32 mouse cellular contexts compared by ENCODE assay signal in the genomic region with DNA sequence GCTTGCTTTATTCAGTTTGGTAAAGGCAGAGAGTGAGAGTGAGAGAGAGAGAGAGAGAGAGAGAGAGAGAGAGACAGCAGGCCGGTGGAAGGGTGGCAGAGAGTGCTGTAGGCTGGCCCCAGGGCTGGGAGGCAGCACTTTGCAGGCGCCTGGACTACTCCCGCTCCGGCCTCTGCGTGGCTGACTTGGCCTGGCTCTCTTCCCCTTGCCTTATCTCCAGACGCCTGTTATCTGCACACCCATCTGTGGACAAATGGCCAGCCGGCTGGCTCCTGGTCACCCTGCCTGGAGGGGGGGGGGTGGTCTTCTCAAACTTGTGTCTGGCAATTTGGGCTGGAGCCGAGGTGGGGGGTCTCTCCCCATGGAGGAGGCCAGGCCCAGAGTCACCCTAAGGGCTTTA. TPM values are rescaled to one million over a fixed set of nuclear protein-coding genes. Genes with fewer than 3 reads are reported as not detected.
DNase-seq lines count a peak whose midpoint lies in the region; ATAC-seq lines count a peak whose summit lies in the region.
"Had no signal": no experiment of that assay in that cellular context is flagged by ENCODE, and none has a peak within 500 bp of the region (broad histone marks: within the 10 kb centered on the region; RNA-seq: fewer than 3 reads in every experiment).

No protein-coding gene starts in this region.

- 52% methylated on average over 2 of the region's 8 CpGs for WGBS in embryonic facial prominence, embryonic 14.5 days
- WGBS in embryonic facial prominence, embryonic 10.5 days: 41% methylated on average over 8 of the region's 8 CpGs
- WGBS in heart, embryonic 13.5 days: 20% methylated on average over 8 of the region's 8 CpGs

- H3K4me1 ChIP-seq in embryonic facial prominence, embryonic 14.5 days (ENCODE audit: control insufficient read depth, insufficient read depth, low read length): no peaks in the 10 kb centered on the region
- H3K4me1 ChIP-seq in embryonic facial prominence, embryonic 10.5 days: peaks cover 25% of the 10 kb centered on the region
- H3K4me1 ChIP-seq in heart, embryonic 13.5 days: peaks cover 28% of the 10 kb centered on the region
- H3K4me1 ChIP-seq: hindbrain, embryonic 15.5 days; limb, embryonic 15.5 days; liver, embryonic 13.5 days; midbrain, embryonic 15.5 days; neural tube, embryonic 15.5 days had no signal

- no peaks in the 10 kb centered on the region for H3K36me3 ChIP-seq in embryonic facial prominence, embryonic 14.5 days (ENCODE audit: control insufficient read depth, insufficient read depth, low read length)
- no peaks in the 10 kb centered on the region for H3K36me3 ChIP-seq in embryonic facial prominence, embryonic 10.5 days (replicated peaks)
- no peaks in the 10 kb centered on the region for H3K36me3 ChIP-seq in heart, embryonic 13.5 days
- H3K36me3 ChIP-seq: G1E; hindbrain, embryonic 10.5 days; hindbrain, embryonic 15.5 days; limb, embryonic 15.5 days; liver, embryonic 13.5 days; midbrain, embryonic 10.5 days; midbrain, embryonic 15.5 days; neural tube, embryonic 15.5 days; stomach, embryonic 15.5 days had no signal

- peak; percentile 44; the same call in 1 of the 2 replicates for ATAC-seq in embryonic facial prominence, embryonic 14.5 days (ENCODE audit: low read depth)
- no peak for ATAC-seq in heart, embryonic 13.5 days (ENCODE audit: extremely low read depth, insufficient number of reproducible peaks, low FRiP score, low TSS enrichment)
- ATAC-seq in CD4-positive, CD25-positive, alpha-beta regulatory T cell, adult 4 months: no peak
- ATAC-seq: forebrain, embryonic 14.5 days; inflammation-experienced regulatory T-cells, adult 6 months; midbrain, embryonic 15.5 days; Patski had no signal

- H3K9ac ChIP-seq in embryonic facial prominence, embryonic 14.5 days (ENCODE audit: low read depth, low read length): no peak overlapping the region
- H3K9ac ChIP-seq in heart, embryonic 13.5 days: 0 out of 2 replicates have a peak overlapping the region, but pooled peaks have one; percentile 33
- H3K9ac ChIP-seq: hindbrain, embryonic 15.5 days; limb, embryonic 15.5 days; liver, embryonic 13.5 days; midbrain, embryonic 15.5 days; neural tube, embryonic 15.5 days; stomach, embryonic 15.5 days had no signal

- H3K27ac ChIP-seq in embryonic facial prominence, embryonic 14.5 days (replicated peaks; ENCODE audit: low read depth, low read length): no peak overlapping the region
- H3K27ac ChIP-seq in embryonic facial prominence, embryonic 10.5 days (replicated peaks): no peak overlapping the region; the same call in 1 of the 2 replicates
- no peak overlapping the region for H3K27ac ChIP-seq in heart, embryonic 13.5 days (replicated peaks)
- H3K27ac ChIP-seq: hindbrain, embryonic 10.5 days; hindbrain, embryonic 15.5 days; limb, embryonic 15.5 days; liver, embryonic 13.5 days; midbrain, embryonic 10.5 days; midbrain, embryonic 15.5 days; neural tube, embryonic 15.5 days; stomach, embryonic 15.5 days had no signal

- H3K27me3 ChIP-seq in embryonic facial prominence, embryonic 14.5 days (replicated peaks; ENCODE audit: control insufficient read depth, insufficient read depth, low read length): no peaks in the 10 kb centered on the region
- peaks cover 32% of the 10 kb centered on the region for H3K27me3 ChIP-seq in embryonic facial prominence, embryonic 10.5 days (replicated peaks; ENCODE audit: low read depth, poor library complexity, severe bottlenecking)
- peaks cover 13% of the 10 kb centered on the region; the same call in 1 of the 2 replicates for H3K27me3 ChIP-seq in heart, embryonic 13.5 days (replicated peaks)
- H3K27me3 ChIP-seq: hindbrain, embryonic 15.5 days; midbrain, embryonic 15.5 days; neural tube, embryonic 15.5 days; Patski; stomach, embryonic 15.5 days had no signal

- no peak overlapping the region for H3K4me2 ChIP-seq in embryonic facial prominence, embryonic 14.5 days (ENCODE audit: low read depth, low read length)
- no peak overlapping the region for H3K4me2 ChIP-seq in heart, embryonic 13.5 days
- H3K4me2 ChIP-seq: hindbrain, embryonic 15.5 days; limb, embryonic 15.5 days; liver, embryonic 13.5 days; midbrain, embryonic 15.5 days; neural tube, embryonic 15.5 days; stomach, embryonic 15.5 days had no signal

- no peak overlapping the region for H3K4me3 ChIP-seq in embryonic facial prominence, embryonic 14.5 days (ENCODE audit: low read depth, low read length)
- no peak overlapping the region for H3K4me3 ChIP-seq in embryonic facial prominence, embryonic 10.5 days
- no peak overlapping the region for H3K4me3 ChIP-seq in heart, embryonic 13.5 days
- H3K4me3 ChIP-seq: hindbrain, embryonic 10.5 days; hindbrain, embryonic 15.5 days; limb, embryonic 15.5 days; liver, embryonic 13.5 days; midbrain, embryonic 10.5 days; midbrain, embryonic 15.5 days; neural tube, embryonic 15.5 days; stomach, embryonic 15.5 days had no signal

- H3K9me3 ChIP-seq in embryonic facial prominence, embryonic 14.5 days (ENCODE audit: control insufficient read depth, low read length): no peaks in the 10 kb centered on the region
- H3K9me3 ChIP-seq in embryonic facial prominence, embryonic 10.5 days: no peaks in the 10 kb centered on the region
- no peaks in the 10 kb centered on the region for H3K9me3 ChIP-seq in heart, embryonic 13.5 days
- H3K9me3 ChIP-seq: G1E; hindbrain, embryonic 10.5 days; hindbrain, embryonic 15.5 days; limb, embryonic 15.5 days; liver, embryonic 13.5 days; midbrain, embryonic 10.5 days; midbrain, embryonic 15.5 days; neural tube, embryonic 15.5 days; stomach, embryonic 15.5 days had no signal

- no peak for DNase-seq in embryonic facial prominence, embryonic 14.5 days (ENCODE audit: low spot score)
- no peak for DNase-seq in embryonic facial prominence, embryonic 10.5 days (ENCODE audit: low spot score)
- DNase-seq in heart, adult 11 months: no peak
- peak; percentile 17 for DNase-seq in urinary bladder, postnatal 14 days (ENCODE audit: low spot score)
- no peak for DNase-seq in urinary bladder, postnatal 25 days (ENCODE audit: low spot score)
- DNase-seq: cerebellum, adult 2 months; cerebellum, postnatal 14 days; gastrocnemius, postnatal 25 days; heart, postnatal 10 days; kidney, adult 2 months; kidney, postnatal 4 days; liver, embryonic 13.5 days; lung, adult 18-20 months; lung, postnatal 14 days; retina, postnatal 1 day; right cerebral cortex, postnatal 14 days; thymus, postnatal 25 days had no signal

RNA-seq across cellular contexts. Expression of a gene that starts 32.0 kb away (rescaled TPM):
- 1.6 and 1.7 TPM in 2 replicates for polyA plus RNA-seq in embryonic facial prominence, embryonic 14.5 days (2014; fragmentation: Nextera tagmentation; extraction: Ambion mirVana)
- 21.3 and 50.0 TPM in 2 replicates for polyA plus RNA-seq in embryonic facial prominence, embryonic 10.5 days (2016; fragmentation: Nextera tagmentation; extraction: Ambion mirVana)
- polyA plus RNA-seq in heart, embryonic 13.5 days (2015; fragmentation: Nextera tagmentation; extraction: Ambion mirVana): 19.7 and 24.3 TPM in 2 replicates
- polyA plus RNA-seq in CD4-positive, CD25-positive, alpha-beta regulatory T cell, adult 4 months (2017; shearing (Covaris generic)): not detected
- polyA plus RNA-seq: C2C12; cerebellum, adult 2 months; cortical plate, adult 2 months; forebrain, embryonic 14.5 days; G1E; hindbrain, embryonic 15.5 days; inflammation-experienced regulatory T-cells, adult 6 months; midbrain, embryonic 10.5 days; midbrain, embryonic 15.5 days; neural tube, embryonic 15.5 days; Patski had no signal
